11 mouse cellular contexts compared by ENCODE assay signal in the genomic region with DNA sequence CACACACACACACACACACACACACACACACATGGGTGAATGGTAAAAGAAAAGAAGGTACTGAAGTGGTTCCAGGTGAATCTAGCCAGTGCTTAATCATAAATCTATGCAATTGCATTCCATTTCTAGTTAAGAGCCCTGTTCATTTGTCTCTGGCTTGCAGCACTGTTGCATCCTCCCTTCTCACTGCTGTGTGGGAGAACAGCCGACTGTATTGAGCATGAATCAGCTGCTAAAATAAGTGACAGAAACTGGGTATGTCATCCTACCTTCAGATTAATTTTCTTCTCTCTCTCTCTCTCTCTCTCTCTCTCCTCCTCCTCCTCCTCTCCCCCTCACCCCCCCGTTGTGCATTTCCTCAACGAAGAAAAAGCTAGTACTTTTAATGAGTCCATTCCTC.
"Had no signal": no experiment of that assay in that cellular context is flagged by ENCODE, and none has a peak within 500 bp of the region (broad histone marks: within the 10 kb centered on the region; RNA-seq: fewer than 3 reads in every experiment).

No protein-coding gene starts in this region.

- DNase-seq: kidney, adult 18-20 months; kidney, postnatal 10 days; liver; liver, embryonic 13.5 days; liver, postnatal 0 days; spleen, adult 18-20 months; thymus, adult 2 months; thymus, postnatal 36 days had no signal

- ATAC-seq: hindbrain, postnatal 0 days; intestine, embryonic 15.5 days; liver, postnatal 0 days; midbrain, embryonic 13.5 days had no signal
